Mouse (Mus musculus): ENCODE results near the gene Gm7849. TPM values are rescaled to one million over a fixed set of nuclear protein-coding genes. Genes with fewer than 3 reads are reported as not detected.

Gene Gm7849
- not detected for polyA plus RNA-seq (2014; fragmentation: Illumina TruSeq; extraction: RNeasy Lipid Tissue Mini Kit (QIAGEN cat#74804); ENCODE audit: low read depth, low replicate concordance)

DNA sequence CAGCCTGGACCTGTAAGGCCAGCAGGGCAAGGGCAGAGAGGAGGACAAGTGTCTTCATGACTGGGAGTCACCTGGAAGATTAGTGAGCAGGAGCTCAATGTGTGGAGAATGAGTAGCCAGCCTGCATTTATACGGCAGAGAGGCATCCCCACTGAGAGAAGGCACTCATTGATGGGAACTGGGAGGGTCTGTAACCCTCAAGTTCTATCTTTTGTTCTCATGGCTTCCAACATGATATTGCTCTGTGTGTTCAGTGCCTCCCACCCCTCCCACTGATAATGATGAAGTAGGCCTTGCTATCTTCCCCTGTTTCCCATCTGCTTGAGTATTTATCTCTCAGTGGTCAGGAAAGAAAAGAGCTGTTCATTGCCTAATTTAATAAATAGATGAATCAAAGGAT is at the start of gene Gm7849:
Gm7849 (minus strand) TSS at position 101 of the 400 bp plus-strand sequence.

DNA sequence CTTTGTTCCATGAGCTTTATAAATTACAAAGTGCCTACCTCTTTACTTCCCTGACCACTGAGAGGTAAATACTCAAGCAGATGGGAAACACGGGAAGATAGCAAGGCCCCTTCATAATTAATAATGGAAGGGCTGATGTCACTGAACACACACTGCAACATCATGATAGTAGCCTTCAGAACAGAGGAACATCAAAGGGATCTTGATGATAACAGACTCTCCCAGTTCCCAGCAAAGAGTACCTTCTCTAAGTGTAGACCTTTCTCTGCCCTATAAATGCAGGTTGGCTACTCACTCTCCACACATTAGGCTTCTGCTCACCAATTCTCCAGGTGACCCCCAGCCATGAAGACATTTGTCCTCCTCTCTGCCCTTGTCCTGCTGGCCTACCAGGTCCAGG is 29.2 kb downstream of the Gm7849 start, which contains the start of gene Defa36:
Defa36 (plus strand) TSS at position 301 of the 400 bp plus-strand sequence.

Other genes starting within 250 kb of the Gm7849 start
- gene Gm15292, start 206.8 kb downstream of the Gm7849 start, polyA plus RNA-seq (2014; fragmentation: Illumina TruSeq; extraction: RNeasy Lipid Tissue Mini Kit (QIAGEN cat#74804); ENCODE audit: low read depth, low replicate concordance), result not detected
- not detected for gene Defa27, start 141.0 kb downstream of the Gm7849 start, polyA plus RNA-seq (2014; fragmentation: Illumina TruSeq; extraction: RNeasy Lipid Tissue Mini Kit (QIAGEN cat#74804); ENCODE audit: low read depth, low replicate concordance)
- gene Defa29, start 129.5 kb downstream of the Gm7849 start, polyA plus RNA-seq (2014; fragmentation: Illumina TruSeq; extraction: RNeasy Lipid Tissue Mini Kit (QIAGEN cat#74804); ENCODE audit: low read depth, low replicate concordance), result not detected
- gene Defa2, start 78.0 kb downstream of the Gm7849 start, polyA plus RNA-seq (2014; fragmentation: Illumina TruSeq; extraction: RNeasy Lipid Tissue Mini Kit (QIAGEN cat#74804); ENCODE audit: low read depth, low replicate concordance), result not detected
- gene Defa33, start 64.7 kb downstream of the Gm7849 start, polyA plus RNA-seq (2014; fragmentation: Illumina TruSeq; extraction: RNeasy Lipid Tissue Mini Kit (QIAGEN cat#74804); ENCODE audit: low read depth, low replicate concordance), result not detected
- not detected for gene Defa36, start 29.1 kb downstream of the Gm7849 start, polyA plus RNA-seq (2014; fragmentation: Illumina TruSeq; extraction: RNeasy Lipid Tissue Mini Kit (QIAGEN cat#74804); ENCODE audit: low read depth, low replicate concordance)
- gene Defa20, start 52.7 kb upstream of the Gm7849 start, polyA plus RNA-seq (2014; fragmentation: Illumina TruSeq; extraction: RNeasy Lipid Tissue Mini Kit (QIAGEN cat#74804); ENCODE audit: low read depth, low replicate concordance), result not detected
- gene Defa32, start 72.5 kb upstream of the Gm7849 start, polyA plus RNA-seq (2014; fragmentation: Illumina TruSeq; extraction: RNeasy Lipid Tissue Mini Kit (QIAGEN cat#74804); ENCODE audit: low read depth, low replicate concordance), result not detected
- gene Defa37, start 108.8 kb upstream of the Gm7849 start, polyA plus RNA-seq (2014; fragmentation: Illumina TruSeq; extraction: RNeasy Lipid Tissue Mini Kit (QIAGEN cat#74804); ENCODE audit: low read depth, low replicate concordance), result not detected
- not detected for gene Defa28, start 126.4 kb upstream of the Gm7849 start, polyA plus RNA-seq (2014; fragmentation: Illumina TruSeq; extraction: RNeasy Lipid Tissue Mini Kit (QIAGEN cat#74804); ENCODE audit: low read depth, low replicate concordance)
- not detected for gene Gm7861, start 137.9 kb upstream of the Gm7849 start, polyA plus RNA-seq (2014; fragmentation: Illumina TruSeq; extraction: RNeasy Lipid Tissue Mini Kit (QIAGEN cat#74804); ENCODE audit: low read depth, low replicate concordance)
- gene Defa26, start 161.6 kb upstream of the Gm7849 start, polyA plus RNA-seq (2014; fragmentation: Illumina TruSeq; extraction: RNeasy Lipid Tissue Mini Kit (QIAGEN cat#74804); ENCODE audit: low read depth, low replicate concordance), result not detected
- not detected for gene Defa17, start 199.2 kb upstream of the Gm7849 start, polyA plus RNA-seq (2014; fragmentation: Illumina TruSeq; extraction: RNeasy Lipid Tissue Mini Kit (QIAGEN cat#74804); ENCODE audit: low read depth, low replicate concordance)
- not detected for gene Defa34, start 209.2 kb upstream of the Gm7849 start, polyA plus RNA-seq (2014; fragmentation: Illumina TruSeq; extraction: RNeasy Lipid Tissue Mini Kit (QIAGEN cat#74804); ENCODE audit: low read depth, low replicate concordance)
- not detected for gene AY761184, start 247.1 kb upstream of the Gm7849 start, polyA plus RNA-seq (2014; fragmentation: Illumina TruSeq; extraction: RNeasy Lipid Tissue Mini Kit (QIAGEN cat#74804); ENCODE audit: low read depth, low replicate concordance)